Mouse (Mus musculus) cerebellum, adult 2 months (tissue): ENCODE measurements around the gene Tet3. TPM values are rescaled to one million over a fixed set of nuclear protein-coding genes. Genes with fewer than 3 reads are reported as not detected.
A peak's percentile ranks its signal among the peaks of the same experiment; 100 is the strongest.

ENCODE experiments used
- DNase-seq, 2 experiments: peaks; one replicate each; pipeline ENCODE4 v3.0.0; 2021
- H3K27ac ChIP-seq: fragments of 200-500 bp; 2 replicates; pipeline ENCODE4 v1.5.1; 2012; ENCODE audit warnings: low read length, control low read depth, inconsistent platforms; ENCODE audit not compliant: insufficient read depth
- H3K27me3 ChIP-seq: fragments of 200-500 bp; 2 replicates; pipeline ENCODE4 v1.6.1; 2012; ENCODE audit warnings: inconsistent platforms, mild to moderate bottlenecking, low read length, moderate library complexity; ENCODE audit not compliant: control insufficient read depth, insufficient read depth
- H3K4me1 ChIP-seq: fragments of 200-500 bp; 2 replicates; pipeline ENCODE4 v1.6.1; 2011; ENCODE audit warnings: low read length; ENCODE audit not compliant: control insufficient read depth, insufficient read depth
- H3K4me3 ChIP-seq: fragments of 200-500 bp; replicated peaks from 2 replicates; pipeline ENCODE3; 2011; ENCODE audit warnings: mild to moderate bottlenecking, low read depth, low read length, control low read depth; ENCODE audit not compliant: insufficient read depth
- CTCF ChIP-seq: fragments of 200-500 bp; IDR thresholded peaks from 2 replicates; pipeline ENCODE4 v1.5.1; 2011; ENCODE audit warnings: low read depth, mild to moderate bottlenecking, control low read depth, low read length, moderate library complexity, borderline replicate concordance; ENCODE audit not compliant: insufficient read depth
- POLR2A ChIP-seq: fragments of 200-500 bp; IDR thresholded peaks from 2 replicates; pipeline ENCODE4 v1.6.1; 2011; ENCODE audit warnings: low read length, control low read depth, borderline replicate concordance; ENCODE audit not compliant: insufficient read depth
- WGBS: fragments of 180-500 bp; shearing (Covaris S2); methylation state at CpG from one replicate; pipeline ENCODE4 v1.1.7; 2018; 5-methylcytosine and 5-hydroxymethylcytosine counted together
- polyA plus RNA-seq: library from polyadenylated mRNA; depleted of rRNA; stranded (reverse); fragments of >200 nt; gene quantifications from 2 replicates; pipeline ENCODE4 v1.2.3, GENCODE M21; 2012

Gene Tet3
- polyA plus RNA-seq, 1 experiment, result 22.5 TPM

GRCm38 (mm10) chr6:83500462-83500861, 41.6 kb upstream of the Tet3 start:
- TF ChIP-seq POLR2A, result no peak
- peak; percentile 28; the same call in 1 of the 2 replicates for TF ChIP-seq CTCF
- H3K4me3 ChIP-seq, result no peak overlapping the region
- H3K27me3 ChIP-seq, result no peaks in the 10 kb centered on the region
- no peak overlapping the region for H3K27ac ChIP-seq
- peaks cover 43% of the 10 kb centered on the region for H3K4me1 ChIP-seq
- WGBS, result 65% methylated on average over 3 of the region's 3 CpGs
- no peak for DNase-seq

- Histone ChIP-seq H3K27me3 (no peaks in the 10 kb centered on the region), H3K4me3 (no peak overlapping the region), H3K4me1 (peaks cover 41% of the 10 kb centered on the region), H3K27ac (no peak overlapping the region)
- DNase-seq, result no peak
- WGBS, result 97% methylated on average over 10 of the region's 10 CpGs
- no peak for TF ChIP-seq CTCF
- TF ChIP-seq POLR2A, result no peak
Observed at GRCm38 (mm10) chr6:83499078-83499477, 40.2 kb upstream of the Tet3 start.

- TF ChIP-seq CTCF (no peak), POLR2A (no peak)
- no peaks in the 10 kb centered on the region for H3K27me3 ChIP-seq
- no peak overlapping the region for H3K4me3 ChIP-seq
- 40% methylated on average over 22 of the region's 22 CpGs for WGBS
- H3K4me1 ChIP-seq, result peaks cover 33% of the 10 kb centered on the region
- DNase-seq, result peak; percentile 36 to 37
- peak overlapping the region; percentile 57 for H3K27ac ChIP-seq
Observed at GRCm38 (mm10) chr6:83496753-83497710, 38.1 kb upstream of the Tet3 start.

- H3K4me1 ChIP-seq, result peaks cover 29% of the 10 kb centered on the region
- H3K27ac ChIP-seq, result no peak overlapping the region
- WGBS, result 28% methylated on average over 9 of the region's 9 CpGs
- DNase-seq, result peak; percentile 68 to 80
- no peak for TF ChIP-seq POLR2A
- no peak for TF ChIP-seq CTCF
- no peak overlapping the region for H3K4me3 ChIP-seq
- no peaks in the 10 kb centered on the region for H3K27me3 ChIP-seq
Observed at GRCm38 (mm10) chr6:83496009-83496752, 37.3 kb upstream of the Tet3 start.

GRCm38 (mm10) chr6:83490622-83491021, 31.7 kb upstream of the Tet3 start:
- TF ChIP-seq POLR2A, result no peak
- TF ChIP-seq CTCF, result no peak
- no peak for DNase-seq
- 87% methylated on average over 4 of the region's 4 CpGs for WGBS
- Histone ChIP-seq H3K4me1 (peaks cover 2% of the 10 kb centered on the region), H3K27me3 (no peaks in the 10 kb centered on the region), H3K27ac (no peak overlapping the region), H3K4me3 (no peak overlapping the region)

- Histone ChIP-seq H3K4me3 (no peak overlapping the region), H3K4me1 (no peaks in the 10 kb centered on the region; the same call in 1 of the 2 replicates), H3K27me3 (no peaks in the 10 kb centered on the region), H3K27ac (no peak overlapping the region)
- TF ChIP-seq POLR2A, result no peak
- TF ChIP-seq CTCF, result no peak
- DNase-seq, result no peak
- 90% methylated on average over 5 of the region's 5 CpGs for WGBS
Observed at GRCm38 (mm10) chr6:83488200-83488599, 29.3 kb upstream of the Tet3 start.

- no peak overlapping the region for H3K27ac ChIP-seq
- no peak overlapping the region for H3K4me3 ChIP-seq
- DNase-seq, result no peak
- H3K4me1 ChIP-seq, result no peaks in the 10 kb centered on the region; the same call in 1 of the 2 replicates
- H3K27me3 ChIP-seq, result no peaks in the 10 kb centered on the region
- WGBS, result 53% methylated on average over 4 of the region's 4 CpGs
- no peak for TF ChIP-seq POLR2A
- TF ChIP-seq CTCF, result no peak
Observed at GRCm38 (mm10) chr6:83487298-83487697, 28.4 kb upstream of the Tet3 start.

- Histone ChIP-seq H3K4me1 (no peaks in the 10 kb centered on the region; the same call in 1 of the 2 replicates), H3K4me3 (no peak overlapping the region), H3K27ac (no peak overlapping the region), H3K27me3 (no peaks in the 10 kb centered on the region)
- TF ChIP-seq POLR2A (no peak), CTCF (no peak)
- WGBS, result 23% methylated on average over 4 of the region's 4 CpGs
- no peak for DNase-seq
Observed at GRCm38 (mm10) chr6:83485854-83486253, 27.0 kb upstream of the Tet3 start.
